Mouse (Mus musculus): ENCODE results near the gene Smarca1. TPM values are rescaled to one million over a fixed set of nuclear protein-coding genes. Genes with fewer than 3 reads are reported as not detected.
A peak's percentile ranks its signal among the peaks of the same experiment; 100 is the strongest.

The Smarca1 gene
- polyA plus RNA-seq, 1 experiment: 11.0 TPM

DNA sequence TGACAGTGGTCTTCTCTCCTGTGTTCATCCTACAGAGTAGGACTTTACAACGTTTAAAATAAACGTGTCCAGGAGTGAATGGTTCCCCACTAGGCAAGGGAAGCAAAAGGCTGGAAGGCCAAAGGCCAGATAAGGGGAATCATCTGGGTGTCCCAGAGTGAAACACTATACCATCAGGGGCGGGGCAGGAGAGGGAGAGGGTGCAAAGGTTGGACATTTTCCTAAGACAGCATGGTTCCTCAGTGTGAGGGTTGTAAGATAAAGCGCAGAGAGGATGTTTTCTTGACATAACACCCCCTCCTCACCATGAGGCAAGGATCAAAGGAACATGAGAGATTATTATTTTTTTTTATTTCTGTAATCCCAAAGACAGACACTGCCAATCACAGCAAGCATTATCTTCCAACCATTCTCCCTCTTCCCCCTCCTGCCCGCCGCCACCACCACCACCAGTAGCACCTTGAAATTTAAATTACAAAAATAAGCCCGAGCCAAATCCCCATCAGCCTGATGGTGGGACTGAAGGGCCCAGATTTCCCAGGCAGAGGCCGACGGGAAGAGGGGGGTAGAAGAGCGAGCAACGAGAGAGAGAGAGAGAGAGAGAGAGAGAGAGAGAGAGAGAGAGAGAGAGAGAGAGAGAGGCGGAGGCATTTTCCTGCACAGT, 1.4 kb downstream of the Smarca1 start:
- no peak overlapping the region for H3K27ac ChIP-seq (ENCODE audit: insufficient read depth, low read length)
- H3K4me1 ChIP-seq (ENCODE audit: control insufficient read depth, insufficient read depth, low read length): no peaks in the 10 kb centered on the region
- no peaks in the 10 kb centered on the region for H3K9me3 ChIP-seq (replicated peaks; ENCODE audit: control insufficient read depth, insufficient read depth, low read length, poor library complexity, severe bottlenecking)
- no peaks in the 10 kb centered on the region for H3K27me3 ChIP-seq (ENCODE audit: control insufficient read depth, insufficient read depth, low read length, poor library complexity, severe bottlenecking)
- H3K4me3 ChIP-seq (ENCODE audit: low read depth, low read length): peak overlapping the region; percentile 92
- TF ChIP-seq EP300 (IDR thresholded peaks at IDR 0.05; ENCODE audit: insufficient read depth, low read depth, low read length) (no peak), CTCF (IDR thresholded peaks at IDR 0.05; ENCODE audit: low read depth, low read length) (no peak), POLR2A (IDR thresholded peaks at IDR 0.05; ENCODE audit: insufficient read depth, low read length) (no peak)
- peak overlapping the region; percentile 65; the same call in 1 of the 2 replicates for H3K9ac ChIP-seq (ENCODE audit: low read depth, poor library complexity, severe bottlenecking)
- no peaks in the 10 kb centered on the region for H3K36me3 ChIP-seq (ENCODE audit: control insufficient read depth, insufficient read depth, low read length, poor library complexity, severe bottlenecking)

DNA sequence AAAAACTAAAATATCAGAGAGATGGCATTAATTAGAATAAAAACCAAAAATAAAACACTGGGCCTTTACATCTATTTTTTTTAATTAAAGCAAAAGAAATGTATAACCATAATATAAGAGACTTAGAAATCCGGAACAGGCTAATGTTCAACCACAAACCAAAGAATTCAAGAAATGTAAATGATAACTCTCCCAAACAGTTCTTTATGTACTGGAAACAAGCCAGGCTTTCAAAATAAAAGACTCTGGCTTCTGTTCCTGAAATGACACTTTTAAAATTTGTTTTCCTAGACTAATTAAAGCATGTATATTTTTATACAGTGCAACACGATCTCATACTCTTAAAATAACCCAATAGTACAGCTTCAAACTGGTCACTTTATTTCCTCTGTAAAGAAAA, 5.4 kb downstream of the Smarca1 start:
- Histone ChIP-seq H3K9ac (ENCODE audit: low read depth, poor library complexity, severe bottlenecking) (no peak overlapping the region), H3K4me3 (ENCODE audit: low read depth, low read length) (no peak overlapping the region), H3K27ac (ENCODE audit: insufficient read depth, low read length) (no peak overlapping the region), H3K36me3 (ENCODE audit: control insufficient read depth, insufficient read depth, low read length, poor library complexity, severe bottlenecking) (no peaks in the 10 kb centered on the region), H3K4me1 (ENCODE audit: control insufficient read depth, insufficient read depth, low read length) (no peaks in the 10 kb centered on the region), H3K9me3 (replicated peaks; ENCODE audit: control insufficient read depth, insufficient read depth, low read length, poor library complexity, severe bottlenecking) (no peaks in the 10 kb centered on the region), H3K27me3 (ENCODE audit: control insufficient read depth, insufficient read depth, low read length, poor library complexity, severe bottlenecking) (no peaks in the 10 kb centered on the region)
- TF ChIP-seq EP300 (IDR thresholded peaks at IDR 0.05; ENCODE audit: insufficient read depth, low read depth, low read length) (no peak), POLR2A (IDR thresholded peaks at IDR 0.05; ENCODE audit: insufficient read depth, low read length) (no peak), CTCF (IDR thresholded peaks at IDR 0.05; ENCODE audit: low read depth, low read length) (no peak)

DNA sequence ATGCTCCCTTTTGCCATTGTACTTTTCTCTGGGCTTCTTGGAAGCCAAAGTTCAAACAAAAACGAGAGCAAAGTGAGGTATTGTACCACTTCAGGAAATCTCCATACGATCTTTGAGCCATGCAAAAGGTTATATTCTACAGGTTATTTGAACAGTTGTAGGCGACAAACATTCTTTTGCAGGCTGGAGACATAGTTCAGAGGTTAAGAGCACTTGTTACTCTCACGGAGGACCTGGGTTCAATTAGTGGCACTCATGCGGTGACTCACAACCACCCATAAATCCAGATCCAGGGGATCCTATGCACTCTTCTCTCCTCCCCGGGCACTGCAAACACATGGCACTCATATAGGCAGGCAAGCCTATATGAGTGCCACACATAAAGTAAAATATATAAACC, 10.0 kb downstream of the Smarca1 start:
- Histone ChIP-seq H3K9me3 (replicated peaks; ENCODE audit: control insufficient read depth, insufficient read depth, low read length, poor library complexity, severe bottlenecking) (no peaks in the 10 kb centered on the region), H3K27me3 (ENCODE audit: control insufficient read depth, insufficient read depth, low read length, poor library complexity, severe bottlenecking) (no peaks in the 10 kb centered on the region), H3K27ac (ENCODE audit: insufficient read depth, low read length) (no peak overlapping the region), H3K36me3 (ENCODE audit: control insufficient read depth, insufficient read depth, low read length, poor library complexity, severe bottlenecking) (no peaks in the 10 kb centered on the region), H3K9ac (ENCODE audit: low read depth, poor library complexity, severe bottlenecking) (no peak overlapping the region), H3K4me3 (ENCODE audit: low read depth, low read length) (no peak overlapping the region), H3K4me1 (ENCODE audit: control insufficient read depth, insufficient read depth, low read length) (no peaks in the 10 kb centered on the region)
- TF ChIP-seq CTCF (IDR thresholded peaks at IDR 0.05; ENCODE audit: low read depth, low read length): no peak
- TF ChIP-seq POLR2A (IDR thresholded peaks at IDR 0.05; ENCODE audit: insufficient read depth, low read length): no peak
- no peak for TF ChIP-seq EP300 (IDR thresholded peaks at IDR 0.05; ENCODE audit: insufficient read depth, low read depth, low read length)

DNA sequence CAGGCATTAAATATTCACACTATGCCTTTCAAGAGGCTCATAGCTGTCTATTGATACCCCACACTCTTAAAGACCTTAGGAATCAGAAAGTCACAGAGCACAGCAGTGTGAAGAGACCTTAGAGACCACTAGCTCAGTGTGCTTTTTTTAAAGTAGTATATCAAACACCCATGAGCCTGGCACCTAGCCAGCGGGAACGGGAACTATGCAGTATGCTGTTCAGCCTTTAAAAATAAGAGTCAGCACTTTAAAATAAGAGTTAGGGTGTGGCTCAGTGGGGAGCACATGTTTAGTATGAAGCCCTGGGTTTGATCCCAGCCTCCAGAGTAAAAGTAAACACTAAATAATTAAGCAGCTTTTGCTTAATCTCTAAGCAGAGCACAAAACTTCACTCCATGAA, 12.7 kb downstream of the Smarca1 start:
- no peaks in the 10 kb centered on the region for H3K27me3 ChIP-seq (ENCODE audit: control insufficient read depth, insufficient read depth, low read length, poor library complexity, severe bottlenecking)
- H3K9me3 ChIP-seq (replicated peaks; ENCODE audit: control insufficient read depth, insufficient read depth, low read length, poor library complexity, severe bottlenecking): no peaks in the 10 kb centered on the region
- TF ChIP-seq CTCF (IDR thresholded peaks at IDR 0.05; ENCODE audit: low read depth, low read length) (no peak), EP300 (IDR thresholded peaks at IDR 0.05; ENCODE audit: insufficient read depth, low read depth, low read length) (no peak), POLR2A (IDR thresholded peaks at IDR 0.05; ENCODE audit: insufficient read depth, low read length) (no peak)
- no peak overlapping the region for H3K27ac ChIP-seq (ENCODE audit: insufficient read depth, low read length)
- H3K9ac ChIP-seq (ENCODE audit: low read depth, poor library complexity, severe bottlenecking): no peak overlapping the region
- H3K36me3 ChIP-seq (ENCODE audit: control insufficient read depth, insufficient read depth, low read length, poor library complexity, severe bottlenecking): no peaks in the 10 kb centered on the region
- H3K4me3 ChIP-seq (ENCODE audit: low read depth, low read length): no peak overlapping the region
- H3K4me1 ChIP-seq (ENCODE audit: control insufficient read depth, insufficient read depth, low read length): no peaks in the 10 kb centered on the region

DNA sequence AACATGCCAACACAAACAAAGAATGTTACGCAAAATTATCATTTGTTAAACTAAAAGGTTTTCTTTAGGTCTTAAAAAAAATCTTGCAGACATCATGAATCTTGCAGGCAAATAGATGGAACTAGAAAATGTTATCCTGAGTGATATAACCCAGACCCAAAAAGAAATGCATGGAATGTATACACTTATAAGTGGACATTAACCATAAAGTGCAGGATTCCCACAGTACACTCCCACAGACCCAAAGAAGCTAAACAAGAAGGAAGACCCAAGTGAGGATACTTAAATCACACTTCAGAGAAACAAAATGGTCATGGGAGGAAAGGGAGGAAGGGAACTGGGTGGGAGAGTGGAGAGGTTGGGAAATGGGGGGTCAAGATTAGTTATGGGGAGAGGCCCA, 34.2 kb downstream of the Smarca1 start:
- H3K9me3 ChIP-seq (replicated peaks; ENCODE audit: control insufficient read depth, insufficient read depth, low read length, poor library complexity, severe bottlenecking): no peaks in the 10 kb centered on the region
- H3K36me3 ChIP-seq (ENCODE audit: control insufficient read depth, insufficient read depth, low read length, poor library complexity, severe bottlenecking): no peaks in the 10 kb centered on the region
- H3K4me3 ChIP-seq (ENCODE audit: low read depth, low read length): no peak overlapping the region
- H3K4me1 ChIP-seq (ENCODE audit: control insufficient read depth, insufficient read depth, low read length): no peaks in the 10 kb centered on the region
- H3K27me3 ChIP-seq (ENCODE audit: control insufficient read depth, insufficient read depth, low read length, poor library complexity, severe bottlenecking): no peaks in the 10 kb centered on the region
- no peak overlapping the region for H3K9ac ChIP-seq (ENCODE audit: low read depth, poor library complexity, severe bottlenecking)
- TF ChIP-seq CTCF (IDR thresholded peaks at IDR 0.05; ENCODE audit: low read depth, low read length): no peak
- no peak for TF ChIP-seq EP300 (IDR thresholded peaks at IDR 0.05; ENCODE audit: insufficient read depth, low read depth, low read length)
- TF ChIP-seq POLR2A (IDR thresholded peaks at IDR 0.05; ENCODE audit: insufficient read depth, low read length): no peak
- no peak overlapping the region for H3K27ac ChIP-seq (ENCODE audit: insufficient read depth, low read length)

DNA sequence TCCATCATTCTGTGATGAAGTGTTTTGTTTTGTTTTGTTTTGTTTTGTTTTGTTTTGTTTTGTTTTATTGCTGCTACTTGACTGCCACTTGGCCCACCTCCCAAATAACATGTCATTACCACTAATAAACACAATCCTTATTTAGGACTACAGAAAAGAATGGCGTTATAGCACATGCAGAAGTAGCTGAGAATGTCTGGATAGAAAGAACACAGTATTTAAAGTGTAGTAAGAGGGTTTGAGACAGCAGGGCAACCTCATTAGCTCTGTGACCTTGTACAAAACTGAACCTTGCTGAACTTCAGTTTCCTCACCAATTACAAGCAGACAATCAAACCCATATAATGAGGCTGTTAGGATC, 57.0 kb downstream of the Smarca1 start:
- Histone ChIP-seq H3K27me3 (ENCODE audit: control insufficient read depth, insufficient read depth, low read length, poor library complexity, severe bottlenecking) (no peaks in the 10 kb centered on the region), H3K9ac (ENCODE audit: low read depth, poor library complexity, severe bottlenecking) (no peak overlapping the region), H3K36me3 (ENCODE audit: control insufficient read depth, insufficient read depth, low read length, poor library complexity, severe bottlenecking) (no peaks in the 10 kb centered on the region), H3K4me1 (ENCODE audit: control insufficient read depth, insufficient read depth, low read length) (no peaks in the 10 kb centered on the region), H3K27ac (ENCODE audit: insufficient read depth, low read length) (no peak overlapping the region), H3K9me3 (replicated peaks; ENCODE audit: control insufficient read depth, insufficient read depth, low read length, poor library complexity, severe bottlenecking) (no peaks in the 10 kb centered on the region), H3K4me3 (ENCODE audit: low read depth, low read length) (no peak overlapping the region)
- TF ChIP-seq EP300 (IDR thresholded peaks at IDR 0.05; ENCODE audit: insufficient read depth, low read depth, low read length) (no peak), POLR2A (IDR thresholded peaks at IDR 0.05; ENCODE audit: insufficient read depth, low read length) (no peak)
